Mouse (Mus musculus): Measurements from ENCODE around the gene Polr1e.
"Not testable (repeated sequence)": the region's sequence is repeated elsewhere in the genome, so short reads cannot be mapped to it uniquely, and the experiment has no call there.

- TF ChIP-seq CTCF (IDR thresholded peaks at IDR 0.05; ENCODE audit: control insufficient read depth, insufficient read depth, insufficient read length); USF1 (IDR thresholded peaks at IDR 0.05; ENCODE audit: low read depth); CEBPB (IDR thresholded peaks at IDR 0.05; ENCODE audit: low read depth); MYOG (IDR thresholded peaks at IDR 0.05; ENCODE audit: control insufficient read depth, extremely low read depth, insufficient read length): not testable (repeated sequence)
These were observed 20.5 kb downstream of the Polr1e start for GRCm38 (mm10) chr4:45038879-45039278.

Measured in C2C12 (cell line).